ENCODE assay signal across 9 mouse cellular contexts in genomic region chr16:4862863-4863483, GRCm38 (mm10). TPM values are rescaled to one million over a fixed set of nuclear protein-coding genes. Genes with fewer than 3 reads are reported as not detected.
DNase-seq lines count a peak whose midpoint lies in the region; ATAC-seq and TF ChIP-seq lines count a peak whose summit lies in the region.
"Had no signal": no experiment of that assay in that cellular context is flagged by ENCODE, and none has a peak within 500 bp of the region (broad histone marks: within the 10 kb centered on the region; RNA-seq: fewer than 3 reads in every experiment).

No protein-coding gene starts in this region.

- no peak for TF ChIP-seq EP300 in CH12.LX (IDR thresholded peaks at IDR 0.05; ENCODE audit: low read length)
- TF ChIP-seq EP300 in heart, postnatal 0 days (IDR thresholded peaks at IDR 0.05; ENCODE audit: low read depth), result no peak

- H3K36me3 ChIP-seq in CH12.LX (replicated peaks in 1 of 2; ENCODE audit: control insufficient read depth in 1 of 2, insufficient read depth in 1 of 2, low read length in 1 of 2), result peaks cover 0 to under 1% of the 10 kb centered on the region in 2 experiments
- no peaks in the 10 kb centered on the region for H3K36me3 ChIP-seq in forebrain, embryonic 12.5 days (replicated peaks)
- no peaks in the 10 kb centered on the region for H3K36me3 ChIP-seq in heart, postnatal 0 days (replicated peaks; ENCODE audit: control insufficient read depth, insufficient read depth, low read length)
- no peaks in the 10 kb centered on the region for H3K36me3 ChIP-seq in lung, embryonic 15.5 days

- H3K27ac ChIP-seq in CH12.LX (ENCODE audit: insufficient read depth, low read depth), result no peak overlapping the region
- H3K27ac ChIP-seq in forebrain, embryonic 12.5 days, result no peak overlapping the region
- H3K27ac ChIP-seq in heart, postnatal 0 days (ENCODE audit: low read depth), result 0 out of 2 replicates have a peak overlapping the region, but pooled peaks have one; percentile 52
- H3K27ac ChIP-seq in lung, embryonic 15.5 days, result peak overlapping the region; percentile 50; the same call in 1 of the 2 replicates
- H3K27ac ChIP-seq in olfactory bulb, adult 2 months (ENCODE audit: insufficient read depth, low read depth, low read length), result no peak overlapping the region

- peak; percentile 68; the same call in 1 of the 2 replicates for ATAC-seq in forebrain, embryonic 12.5 days (ENCODE audit: low FRiP score)
- peak; percentile 96 for ATAC-seq in heart, postnatal 0 days (ENCODE audit: insufficient read depth, low read depth)
- ATAC-seq in lung, embryonic 15.5 days (ENCODE audit: borderline replicate concordance, extremely low read depth, low FRiP score, low TSS enrichment), result peak; percentile 94

- peaks cover 11 to 39% of the 10 kb centered on the region in 2 experiments for H3K4me1 ChIP-seq in CH12.LX (ENCODE audit: control insufficient read depth in 1 of 2, insufficient read depth in 2 of 2)
- H3K4me1 ChIP-seq in forebrain, embryonic 12.5 days, result no peaks in the 10 kb centered on the region
- H3K4me1 ChIP-seq in heart, postnatal 0 days (ENCODE audit: control insufficient read depth, insufficient read depth), result no peaks in the 10 kb centered on the region
- H3K4me1 ChIP-seq in lung, embryonic 15.5 days, result peaks cover 14% of the 10 kb centered on the region; the same call in 1 of the 2 replicates
- H3K4me1 ChIP-seq in olfactory bulb, adult 2 months (ENCODE audit: control insufficient read depth, insufficient read depth, low read length), result 0 out of 2 replicates have a peak, but pooled peaks cover 2% of the 10 kb centered on the region

- H3K9ac ChIP-seq in CH12.LX (ENCODE audit: insufficient read depth, low read depth), result no peak overlapping the region
- no peak overlapping the region for H3K9ac ChIP-seq in forebrain, embryonic 12.5 days
- H3K9ac ChIP-seq in heart, postnatal 0 days (replicated peaks; ENCODE audit: low read depth, low read length), result no peak overlapping the region
- H3K9ac ChIP-seq in lung, embryonic 15.5 days, result no peak overlapping the region

- H3K4me3 ChIP-seq in CH12.LX (replicated peaks in 1 of 3; ENCODE audit: low read depth in 2 of 3, low read length in 2 of 3, poor library complexity in 1 of 3), result peak overlapping the region in 1 of 3 experiments; percentile 7
- H3K4me3 ChIP-seq in forebrain, embryonic 12.5 days (replicated peaks), result no peak overlapping the region
- H3K4me3 ChIP-seq in heart, postnatal 0 days (ENCODE audit: low read depth, low read length), result no peak overlapping the region
- no peak overlapping the region for H3K4me3 ChIP-seq in lung, embryonic 15.5 days
- no peak overlapping the region for H3K4me3 ChIP-seq in olfactory bulb, adult 2 months (ENCODE audit: insufficient read depth, low read depth, low read length)
- H3K4me3 ChIP-seq: erythroblast, embryonic 14.5 days had no signal

- in situ Hi-C loops in CH12.LX (cut with MboI; ENCODE audit: low pct_ligation_motif_present, low pct_unique_long_range_greater_than_20kb, low sequenced_read_pairs), result loop anchor here (25.0 kb wide), 1 partner anchor 101 kb away; no protein-coding TSS in a partner anchor

- TF ChIP-seq CTCF in CH12.LX (conservative IDR thresholded peaks at IDR 0.05 in 1 of 2, IDR thresholded peaks at IDR 0.05 in 1 of 2; ENCODE audit: low read depth in 2 of 2, low read length in 2 of 2), result peak; percentile 67 to 98
- peak; percentile 93 for TF ChIP-seq CTCF in heart, postnatal 0 days (IDR thresholded peaks at IDR 0.05; ENCODE audit: low read depth)
- peak; percentile 82 for TF ChIP-seq CTCF in olfactory bulb, adult 2 months (IDR thresholded peaks at IDR 0.05; ENCODE audit: insufficient read depth, low read depth, low read length)

- dilution Hi-C loops in CH12.LX (cut with MboI; ENCODE audit: extremely low pct_ligation_motif_present, extremely low pct_unique_long_range_greater_than_20kb, low sequenced_read_pairs), result no loop called here

- 55% methylated on average over 9 of the region's 9 CpGs for WGBS in forebrain, embryonic 12.5 days
- WGBS in heart, postnatal 0 days, result 18% methylated on average over 9 of the region's 9 CpGs
- 25% methylated on average over 9 of the region's 9 CpGs for WGBS in lung, embryonic 15.5 days
- WGBS in olfactory bulb, adult 2 months, result 39% methylated on average over 9 of the region's 9 CpGs

- 0 out of 2 replicates have a peak overlapping the region, but pooled peaks have one; percentile 17 for H3K4me2 ChIP-seq in CH12.LX (ENCODE audit: insufficient read depth, low read depth, poor library complexity, severe bottlenecking)
- H3K4me2 ChIP-seq in forebrain, embryonic 12.5 days, result no peak overlapping the region
- peak overlapping the region; percentile 24; the same call in 1 of the 2 replicates for H3K4me2 ChIP-seq in heart, postnatal 0 days (ENCODE audit: low read depth, low read length)
- 0 out of 2 replicates have a peak overlapping the region, but pooled peaks have one; percentile 16 for H3K4me2 ChIP-seq in lung, embryonic 15.5 days

- peak; percentile 100 for TF ChIP-seq RAD21 in CH12.LX (IDR thresholded peaks at IDR 0.05; ENCODE audit: low read depth, low read length)

- H3K9me3 ChIP-seq in CH12.LX (replicated peaks; ENCODE audit: low read length), result no peaks in the 10 kb centered on the region
- no peaks in the 10 kb centered on the region for H3K9me3 ChIP-seq in forebrain, embryonic 12.5 days
- no peaks in the 10 kb centered on the region for H3K9me3 ChIP-seq in heart, postnatal 0 days (replicated peaks; ENCODE audit: control insufficient read depth, low read length)
- H3K9me3 ChIP-seq in lung, embryonic 15.5 days, result no peaks in the 10 kb centered on the region

- no peaks in the 10 kb centered on the region for H3K27me3 ChIP-seq in CH12.LX (replicated peaks)
- no peaks in the 10 kb centered on the region for H3K27me3 ChIP-seq in forebrain, embryonic 12.5 days
- H3K27me3 ChIP-seq in heart, postnatal 0 days (ENCODE audit: control insufficient read depth, insufficient read depth, low read length), result no peaks in the 10 kb centered on the region
- H3K27me3 ChIP-seq in lung, embryonic 15.5 days, result no peaks in the 10 kb centered on the region

- H3K79me2 ChIP-seq in CH12.LX (replicated peaks; ENCODE audit: control insufficient read depth, extremely low read depth, insufficient read depth, poor library complexity, severe bottlenecking), result no peaks in the 10 kb centered on the region

- no peak for TF ChIP-seq POLR2A in CH12.LX (IDR thresholded peaks at IDR 0.05; ENCODE audit: low read depth, low read length)
- TF ChIP-seq POLR2A in olfactory bulb, adult 2 months (IDR thresholded peaks at IDR 0.05; ENCODE audit: insufficient read depth, low read depth, low read length), result no peak

- DNase-seq in CH12.LX (ENCODE audit: extremely low read depth), result peak; percentile 90
- peak; percentile 86 to 87 for DNase-seq in adrenal gland, postnatal 36 days
- peak; percentile 87 for DNase-seq in heart, postnatal 0 days (ENCODE audit: low spot score)
- DNase-seq in layer of hippocampus, adult 11-12 months (ENCODE audit: low spot score), result peak; percentile 78
- peak; percentile 77 for DNase-seq in thymus, postnatal 0 days (ENCODE audit: low spot score)

TF ChIP-seq in CH12.LX, 34 proteins besides CTCF, POLR2A, EP300 and RAD21 (continues in another document):
- peak; percentile 49; the same call in 1 of the 2 replicates for TF ChIP-seq MEF2A (IDR thresholded peaks at IDR 0.05; ENCODE audit: borderline replicate concordance, low read depth, low read length)
- no peak for TF ChIP-seq E2F4 (IDR thresholded peaks at IDR 0.05; ENCODE audit: insufficient replicate concordance, low read depth, low read length)
- TF ChIP-seq UBTF (IDR thresholded peaks at IDR 0.05; ENCODE audit: low read depth, low read length), result no peak

RNA-seq across cellular contexts. Expression of gene Ubald1, which starts 17.1 kb away (rescaled TPM):
- 11.6 and 12.9 TPM in 2 replicates for total RNA-seq in CH12.LX (2012; rRNA removed)
- 7.2 and 9.6 TPM in 2 replicates for total RNA-seq in CH12.LX (2014; rRNA removed)
- 48.7 and 53.7 TPM in 2 replicates for polyA plus RNA-seq in CH12.LX (2012; ENCODE audit: insufficient read length, low read depth)
- 10 to 100 TPM; 29.2 to 36.1 TPM for total RNA-seq in adrenal gland, postnatal 36 days (2021)
- 23.8 and 27.2 TPM in 2 replicates for polyA plus RNA-seq in forebrain, embryonic 12.5 days (2016; fragmentation: Nextera tagmentation; extraction: Ambion mirVana)
- 11.7 and 27.6 TPM in 2 replicates for total RNA-seq in heart, postnatal 0 days (2014; rRNA removed; ENCODE audit: low replicate concordance)
- polyA plus RNA-seq in heart, postnatal 0 days (2015; fragmentation: Nextera tagmentation; extraction: Ambion mirVana), result 18.3 and 18.8 TPM in 2 replicates
- 35.7 TPM in 2 replicates for polyA plus RNA-seq in lung, embryonic 15.5 days (2015; fragmentation: Nextera tagmentation; extraction: Ambion mirVana)
- polyA plus RNA-seq in olfactory bulb, adult 2 months (2012; ENCODE audit: insufficient read depth, insufficient read length, low replicate concordance, missing spikeins), result not detected in 2 replicates
- polyA plus RNA-seq in thymus, postnatal 0 days (2015; fragmentation: Nextera tagmentation; extraction: Ambion mirVana), result 57.5 and 62.3 TPM in 2 replicates

RNA-seq across cellular contexts. Expression of gene Mgrn1, which starts 23.1 kb away (rescaled TPM):
- total RNA-seq in CH12.LX (2012; rRNA removed) (14.1 and 16.9 TPM in 2 replicates), CH12.LX (2014; rRNA removed) (9.0 and 11.7 TPM in 2 replicates)
- 12.9 and 15.5 TPM in 2 replicates for polyA plus RNA-seq in CH12.LX (2012; ENCODE audit: insufficient read length, low read depth)
- total RNA-seq in adrenal gland, postnatal 36 days (2021), result 10 to 100 TPM; 72.9 to 79.3 TPM
- 80.2 and 85.1 TPM in 2 replicates for polyA plus RNA-seq in forebrain, embryonic 12.5 days (2016; fragmentation: Nextera tagmentation; extraction: Ambion mirVana)
- total RNA-seq in heart, postnatal 0 days (2014; rRNA removed; ENCODE audit: low replicate concordance), result 214 and 223 TPM in 2 replicates
- polyA plus RNA-seq in heart, postnatal 0 days (2015; fragmentation: Nextera tagmentation; extraction: Ambion mirVana), result 138 and 159 TPM in 2 replicates
- 88.1 and 93.0 TPM in 2 replicates for polyA plus RNA-seq in lung, embryonic 15.5 days (2015; fragmentation: Nextera tagmentation; extraction: Ambion mirVana)
- 248 TPM in 1 of 2 replicates, not detected in the other for polyA plus RNA-seq in olfactory bulb, adult 2 months (2012; ENCODE audit: insufficient read depth, insufficient read length, low replicate concordance, missing spikeins)
- 31.1 and 31.7 TPM in 2 replicates for polyA plus RNA-seq in thymus, postnatal 0 days (2015; fragmentation: Nextera tagmentation; extraction: Ambion mirVana)

RNA-seq across cellular contexts. Expression of gene 4930562C15Rik, which starts 27.8 kb away (rescaled TPM):
- total RNA-seq in CH12.LX (2012; rRNA removed) (0.04 and 0.13 TPM in 2 replicates), CH12.LX (2014; rRNA removed) (0.11 and 0.20 TPM in 2 replicates)
- 0.59 and 0.80 TPM in 2 replicates for polyA plus RNA-seq in CH12.LX (2012; ENCODE audit: insufficient read length, low read depth)
- total RNA-seq in adrenal gland, postnatal 36 days (2021), result not detected
- polyA plus RNA-seq in forebrain, embryonic 12.5 days (2016; fragmentation: Nextera tagmentation; extraction: Ambion mirVana), result 0.44 and 0.54 TPM in 2 replicates
- total RNA-seq in heart, postnatal 0 days (2014; rRNA removed; ENCODE audit: low replicate concordance), result not detected in 2 replicates
- polyA plus RNA-seq in heart, postnatal 0 days (2015; fragmentation: Nextera tagmentation; extraction: Ambion mirVana), result 0.08 and 0.12 TPM in 2 replicates
- polyA plus RNA-seq in lung, embryonic 15.5 days (2015; fragmentation: Nextera tagmentation; extraction: Ambion mirVana), result 0.57 and 0.69 TPM in 2 replicates
- polyA plus RNA-seq in olfactory bulb, adult 2 months (2012; ENCODE audit: insufficient read depth, insufficient read length, low replicate concordance, missing spikeins), result not detected in 2 replicates
- polyA plus RNA-seq in thymus, postnatal 0 days (2015; fragmentation: Nextera tagmentation; extraction: Ambion mirVana), result 0.31 TPM in 1 of 2 replicates, not detected in the other
- polyA plus RNA-seq: erythroblast, embryonic 14.5 days had no signal

Comparison
In these comparisons a context has a peak if more than half of its experiments do, and no peak if none do; other contexts are left out.
1. H3K27ac ChIP-seq: peak in heart, postnatal 0 days (single experiment) and lung, embryonic 15.5 days (single experiment); none in CH12.LX (single experiment), forebrain, embryonic 12.5 days (single experiment) and olfactory bulb, adult 2 months (single experiment).
2. Peak in every context shown above with its lines, with median percentiles within 50 percentile points of each other: DNase-seq, CTCF ChIP-seq and ATAC-seq.